Mouse (Mus musculus) urinary bladder, adult 2 months (tissue): Measurements from ENCODE around the gene Kars. TPM values are rescaled to one million over a fixed set of nuclear protein-coding genes. Genes with fewer than 3 reads are reported as not detected.

ENCODE experiments used
- DNase-seq: peaks from one replicate; pipeline ENCODE4 v3.0.0; 2022; ENCODE audit warnings: low spot score
- polyA plus RNA-seq: library from polyadenylated mRNA; depleted of rRNA; stranded (reverse); fragments of >200 nt; gene quantifications from 2 replicates; pipeline ENCODE4 v1.2.3, GENCODE M21; 2012; rRNA removed

The Kars gene
- polyA plus RNA-seq, 1 experiment, result 65.4 TPM

DNA sequence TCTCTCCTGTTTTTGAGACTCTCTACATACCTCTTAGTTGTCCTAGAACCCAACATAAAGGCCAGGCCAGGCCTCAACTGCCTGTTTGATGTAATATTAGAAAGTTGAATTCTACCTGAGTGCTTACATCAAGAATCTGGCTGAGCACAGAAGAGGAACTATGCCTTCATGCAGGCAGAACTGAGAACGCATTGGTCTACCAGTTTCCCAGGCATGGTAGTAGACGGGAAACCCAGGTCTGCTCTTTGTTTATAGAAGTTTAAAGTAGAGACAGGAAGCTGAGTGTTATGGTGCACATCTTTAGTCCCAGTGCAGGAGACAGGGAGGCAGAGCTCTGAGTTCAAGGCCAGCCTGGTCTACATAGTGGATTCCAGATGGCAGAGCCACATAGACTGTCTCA, 64.0 kb downstream of the Kars start:
- no peak for DNase-seq

- no peak for DNase-seq
Observed at GRCm38 (mm10) chr8:111943544-111943943, 67.6 kb downstream of the Kars start.

Other genes starting within 250 kb of the Kars start
- 58.5 and 65.5 TPM in 2 replicates for gene Cfdp1, start 157.0 kb downstream of the Kars start, polyA plus RNA-seq
- 9.1 and 9.6 TPM in 2 replicates for gene Tmem170, start 134.6 kb downstream of the Kars start, polyA plus RNA-seq
- 0.10 and 0.25 TPM in 2 replicates for gene Chst5, start 100.9 kb downstream of the Kars start, polyA plus RNA-seq
- gene Tmem231, start 77.4 kb downstream of the Kars start, polyA plus RNA-seq, result 8.1 and 9.2 TPM in 2 replicates
- gene Gabarapl2, start 70.6 kb downstream of the Kars start, polyA plus RNA-seq, result 94.5 and 112 TPM in 2 replicates
- gene Adat1, start 19.0 kb downstream of the Kars start, polyA plus RNA-seq, result 5.6 and 5.9 TPM in 2 replicates
- gene Terf2ip, start 75 bp upstream of the Kars start, polyA plus RNA-seq, result 13.9 and 15.9 TPM in 2 replicates
- gene Gm6793, start 3.7 kb upstream of the Kars start, polyA plus RNA-seq, result 0.19 TPM in 1 of 2 replicates, not detected in the other